Mouse (Mus musculus): ENCODE measurements at regions not wholly inside any gene's neighbourhood (a gene's known extent, or its start where the extent isn't known, plus 50 kb on each side); places are given as distances from the start of the nearest gene placed in this dataset.

DNA sequence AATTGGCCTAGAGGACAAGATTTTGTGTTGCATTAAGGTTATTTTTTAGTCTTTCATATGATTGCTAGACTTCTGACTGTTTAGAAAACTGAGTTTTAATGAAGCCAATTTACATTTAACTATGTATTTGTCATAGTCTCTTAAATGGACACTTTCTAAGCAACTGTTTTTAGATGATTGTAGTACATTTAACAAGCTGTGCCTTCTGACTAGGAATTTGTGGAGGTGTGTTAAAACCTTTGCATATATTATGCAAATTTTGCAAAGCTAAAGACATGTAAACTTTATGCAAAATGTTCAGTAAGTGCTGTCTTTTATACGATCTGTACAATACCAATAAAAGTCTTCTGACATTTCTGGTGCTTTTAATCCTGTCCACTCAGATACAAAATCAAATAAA, 171.9 kb downstream of the 4930544G11Rik start:
- Histone ChIP-seq H3K4me3 (ENCODE audit: low read depth, low read length) (no peak overlapping the region), H3K27me3 (ENCODE audit: control insufficient read depth, insufficient read depth, low read length) (no peaks in the 10 kb centered on the region), H3K36me3 (ENCODE audit: control insufficient read depth, insufficient read depth, low read length) (no peaks in the 10 kb centered on the region), H3K4me1 (replicated peaks; ENCODE audit: control insufficient read depth, insufficient read depth) (no peaks in the 10 kb centered on the region), H3K9ac (ENCODE audit: low read length) (no peak overlapping the region), H3K4me2 (replicated peaks; ENCODE audit: low read depth) (no peak overlapping the region), H3K27ac (replicated peaks) (no peak overlapping the region), H3K9me3 (ENCODE audit: control insufficient read depth, low read length) (no peaks in the 10 kb centered on the region)
- DNase-seq (ENCODE audit: low spot score): no peak
- WGBS: 65% methylated on average over 1 of the region's 1 CpGs
- no peak for ATAC-seq (ENCODE audit: low FRiP score, low TSS enrichment)
- TF ChIP-seq CTCF (IDR thresholded peaks at IDR 0.05; ENCODE audit: low read depth) (no peak), EP300 (optimal IDR thresholded peaks at IDR 0.05) (no peak)

DNA sequence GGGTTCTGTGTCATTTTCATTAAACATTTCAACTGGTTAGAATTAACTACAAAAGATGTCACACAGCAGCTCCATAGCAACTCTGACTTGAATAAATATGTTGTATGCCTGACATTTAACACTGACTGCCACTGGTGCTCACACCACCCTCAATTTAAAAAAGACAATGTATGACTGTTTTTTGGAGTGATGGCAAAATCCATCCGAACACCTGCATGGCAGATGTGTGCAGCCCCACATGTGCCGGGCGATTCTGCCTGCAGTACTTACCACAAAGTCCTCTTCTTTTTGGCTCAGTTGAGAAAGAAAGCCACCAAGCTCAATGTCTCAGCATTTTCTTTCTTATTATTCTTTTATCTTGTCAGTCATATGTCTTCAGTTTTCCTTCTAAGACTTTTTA, 199.4 kb downstream of the 4930544G11Rik start:
- no peaks in the 10 kb centered on the region for H3K9me3 ChIP-seq (ENCODE audit: control insufficient read depth, low read length)
- no peaks in the 10 kb centered on the region for H3K4me1 ChIP-seq (replicated peaks; ENCODE audit: control insufficient read depth, insufficient read depth)
- H3K4me2 ChIP-seq (replicated peaks; ENCODE audit: low read depth): no peak overlapping the region
- no peak overlapping the region for H3K9ac ChIP-seq (ENCODE audit: low read length)
- no peak for TF ChIP-seq EP300 (optimal IDR thresholded peaks at IDR 0.05)
- no peak for TF ChIP-seq CTCF (IDR thresholded peaks at IDR 0.05; ENCODE audit: low read depth)
- no peak overlapping the region for H3K27ac ChIP-seq (replicated peaks)
- DNase-seq (ENCODE audit: low spot score) (no peak), ATAC-seq (ENCODE audit: low FRiP score, low TSS enrichment) (no peak)
- 80% methylated on average over 3 of the region's 3 CpGs for WGBS
- no peaks in the 10 kb centered on the region for H3K27me3 ChIP-seq (ENCODE audit: control insufficient read depth, insufficient read depth, low read length)
- no peaks in the 10 kb centered on the region for H3K36me3 ChIP-seq (ENCODE audit: control insufficient read depth, insufficient read depth, low read length)
- H3K4me3 ChIP-seq (ENCODE audit: low read depth, low read length): no peak overlapping the region

DNA sequence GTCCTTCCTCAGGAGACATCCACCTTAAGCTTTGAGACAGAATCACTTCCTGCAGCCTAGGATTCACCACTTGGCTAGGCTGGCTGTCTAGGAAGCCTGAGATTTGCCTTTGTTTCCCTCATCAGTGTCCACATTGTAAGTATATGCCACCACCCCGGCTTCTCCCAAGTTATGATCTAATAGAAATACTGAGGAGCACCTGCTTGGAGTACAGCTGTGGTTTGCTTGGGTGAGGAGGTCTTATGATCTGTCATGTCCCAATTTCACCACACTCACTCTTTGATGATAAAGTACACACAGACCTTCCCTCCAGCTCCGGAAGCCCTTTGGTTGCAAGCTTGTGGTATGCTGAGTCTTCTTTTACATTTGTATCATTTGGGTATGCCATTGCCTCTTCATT, 202.4 kb downstream of the 4930544G11Rik start:
- WGBS: 92% methylated on average over 2 of the region's 2 CpGs
- no peak overlapping the region for H3K4me3 ChIP-seq (ENCODE audit: low read depth, low read length)
- H3K36me3 ChIP-seq (ENCODE audit: control insufficient read depth, insufficient read depth, low read length): no peaks in the 10 kb centered on the region
- H3K27me3 ChIP-seq (ENCODE audit: control insufficient read depth, insufficient read depth, low read length): no peaks in the 10 kb centered on the region
- no peaks in the 10 kb centered on the region for H3K9me3 ChIP-seq (ENCODE audit: control insufficient read depth, low read length)
- no peak overlapping the region for H3K4me2 ChIP-seq (replicated peaks; ENCODE audit: low read depth)
- no peak for TF ChIP-seq EP300 (optimal IDR thresholded peaks at IDR 0.05)
- no peak for TF ChIP-seq CTCF (IDR thresholded peaks at IDR 0.05; ENCODE audit: low read depth)
- H3K9ac ChIP-seq (ENCODE audit: low read length): no peak overlapping the region
- ATAC-seq (ENCODE audit: low FRiP score, low TSS enrichment) (no peak), DNase-seq (ENCODE audit: low spot score) (no peak)
- no peak overlapping the region for H3K27ac ChIP-seq (replicated peaks)
- no peaks in the 10 kb centered on the region for H3K4me1 ChIP-seq (replicated peaks; ENCODE audit: control insufficient read depth, insufficient read depth)

DNA sequence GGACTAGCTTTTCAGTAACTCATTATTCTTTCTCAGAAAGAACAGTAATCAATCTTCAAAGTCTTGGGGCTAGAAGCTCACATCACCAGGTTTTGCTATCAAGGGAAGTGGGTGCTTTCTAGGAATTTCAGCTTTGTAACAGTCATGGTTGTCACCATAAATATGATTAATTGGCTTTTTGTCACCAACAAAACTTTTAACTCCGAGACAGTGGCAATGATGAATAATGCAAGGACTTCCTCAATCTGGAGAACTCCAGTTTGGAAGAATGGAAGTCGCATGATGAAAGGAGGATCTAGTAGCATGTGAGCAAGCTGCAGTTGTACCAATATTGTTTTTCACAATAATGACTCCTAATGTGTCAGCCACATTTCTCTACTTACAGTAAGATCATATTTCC, 208.4 kb downstream of the 4930544G11Rik start:
- TF ChIP-seq EP300 (optimal IDR thresholded peaks at IDR 0.05) (no peak), CTCF (IDR thresholded peaks at IDR 0.05; ENCODE audit: low read depth) (no peak)
- Histone ChIP-seq H3K27me3 (ENCODE audit: control insufficient read depth, insufficient read depth, low read length) (no peaks in the 10 kb centered on the region), H3K4me2 (replicated peaks; ENCODE audit: low read depth) (no peak overlapping the region), H3K36me3 (ENCODE audit: control insufficient read depth, insufficient read depth, low read length) (no peaks in the 10 kb centered on the region), H3K4me1 (replicated peaks; ENCODE audit: control insufficient read depth, insufficient read depth) (no peaks in the 10 kb centered on the region), H3K9ac (ENCODE audit: low read length) (no peak overlapping the region), H3K27ac (replicated peaks) (no peak overlapping the region), H3K9me3 (ENCODE audit: control insufficient read depth, low read length) (no peaks in the 10 kb centered on the region), H3K4me3 (ENCODE audit: low read depth, low read length) (no peak overlapping the region)
- ATAC-seq (ENCODE audit: low FRiP score, low TSS enrichment) (no peak), DNase-seq (ENCODE audit: low spot score) (no peak)
- WGBS: 46% methylated on average over 2 of the region's 2 CpGs

DNA sequence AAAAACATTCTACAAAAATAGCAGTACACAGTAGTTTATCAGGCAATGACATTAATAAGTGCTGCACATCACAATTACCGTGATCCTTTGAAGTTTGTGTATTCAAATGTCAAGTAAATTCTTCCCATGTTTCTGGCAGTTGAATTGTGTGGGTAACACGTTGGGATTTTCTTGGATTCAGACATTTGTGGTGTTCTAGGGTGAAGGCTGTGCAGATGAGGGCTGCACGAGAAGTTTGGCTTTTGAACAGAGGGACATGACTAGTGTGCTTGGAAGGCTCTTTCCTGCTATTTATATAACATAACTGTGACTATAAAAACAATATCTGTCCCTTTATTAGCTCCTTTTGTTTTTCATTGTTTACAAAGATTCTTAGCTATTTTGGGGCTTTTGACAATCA, 216.5 kb downstream of the 4930544G11Rik start:
- no peak for DNase-seq (ENCODE audit: low spot score)
- TF ChIP-seq EP300 (optimal IDR thresholded peaks at IDR 0.05) (no peak), CTCF (IDR thresholded peaks at IDR 0.05; ENCODE audit: low read depth) (no peak)
- H3K9me3 ChIP-seq (ENCODE audit: control insufficient read depth, low read length): no peaks in the 10 kb centered on the region
- no peak overlapping the region for H3K4me3 ChIP-seq (ENCODE audit: low read depth, low read length)
- H3K27me3 ChIP-seq (ENCODE audit: control insufficient read depth, insufficient read depth, low read length): no peaks in the 10 kb centered on the region
- no peaks in the 10 kb centered on the region for H3K4me1 ChIP-seq (replicated peaks; ENCODE audit: control insufficient read depth, insufficient read depth)
- H3K9ac ChIP-seq (ENCODE audit: low read length): no peak overlapping the region
- no peak overlapping the region for H3K27ac ChIP-seq (replicated peaks)
- no peak overlapping the region for H3K4me2 ChIP-seq (replicated peaks; ENCODE audit: low read depth)
- no peaks in the 10 kb centered on the region for H3K36me3 ChIP-seq (ENCODE audit: control insufficient read depth, insufficient read depth, low read length)
- WGBS: 48% methylated on average over 3 of the region's 3 CpGs
- no peak for ATAC-seq (ENCODE audit: low FRiP score, low TSS enrichment)

DNA sequence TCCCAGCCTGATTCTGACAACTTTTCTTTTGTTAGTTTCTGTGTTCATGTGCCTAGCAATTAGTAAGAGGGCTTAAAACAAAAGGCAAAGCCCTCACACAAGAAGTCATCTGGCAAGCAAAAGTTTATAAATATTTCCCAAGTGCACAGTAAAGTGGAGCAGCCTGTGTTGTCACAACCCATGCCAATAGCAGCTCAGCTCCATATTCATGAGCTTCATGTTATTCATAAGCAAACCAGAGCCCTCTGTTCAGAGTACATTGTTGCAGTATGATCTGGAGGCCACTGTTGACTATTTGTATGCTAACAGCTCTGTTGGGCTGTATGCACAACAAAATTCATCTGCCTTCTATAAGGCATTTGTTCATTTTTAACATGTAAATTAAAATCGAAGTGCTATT, 245.6 kb downstream of the 4930544G11Rik start:
- H3K36me3 ChIP-seq (ENCODE audit: control insufficient read depth, insufficient read depth, low read length): no peaks in the 10 kb centered on the region
- DNase-seq (ENCODE audit: low spot score) (no peak), ATAC-seq (ENCODE audit: low FRiP score, low TSS enrichment) (no peak)
- no peak overlapping the region for H3K4me2 ChIP-seq (replicated peaks; ENCODE audit: low read depth)
- H3K9ac ChIP-seq (ENCODE audit: low read length): no peak overlapping the region
- H3K9me3 ChIP-seq (ENCODE audit: control insufficient read depth, low read length): no peaks in the 10 kb centered on the region
- H3K27me3 ChIP-seq (ENCODE audit: control insufficient read depth, insufficient read depth, low read length): no peaks in the 10 kb centered on the region
- 58% methylated on average over 1 of the region's 1 CpGs for WGBS
- no peak overlapping the region for H3K27ac ChIP-seq (replicated peaks)
- H3K4me3 ChIP-seq (ENCODE audit: low read depth, low read length): no peak overlapping the region
- H3K4me1 ChIP-seq (replicated peaks; ENCODE audit: control insufficient read depth, insufficient read depth): no peaks in the 10 kb centered on the region
- TF ChIP-seq EP300 (optimal IDR thresholded peaks at IDR 0.05) (no peak), CTCF (IDR thresholded peaks at IDR 0.05; ENCODE audit: low read depth) (no peak)

Measured in stomach, postnatal 0 days (tissue).